Mouse (Mus musculus): ENCODE measurements around the gene H3f3b. TPM values are rescaled to one million over a fixed set of nuclear protein-coding genes. Genes with fewer than 3 reads are reported as not detected.
"Not testable (repeated sequence)": the region's sequence is repeated elsewhere in the genome, so short reads cannot be mapped to it uniquely, and the experiment has no call there.

The H3f3b gene
- total and polyA plus RNA-seq, 2 experiments from 2014 or later, result 936 to 2,422 TPM

DNA sequence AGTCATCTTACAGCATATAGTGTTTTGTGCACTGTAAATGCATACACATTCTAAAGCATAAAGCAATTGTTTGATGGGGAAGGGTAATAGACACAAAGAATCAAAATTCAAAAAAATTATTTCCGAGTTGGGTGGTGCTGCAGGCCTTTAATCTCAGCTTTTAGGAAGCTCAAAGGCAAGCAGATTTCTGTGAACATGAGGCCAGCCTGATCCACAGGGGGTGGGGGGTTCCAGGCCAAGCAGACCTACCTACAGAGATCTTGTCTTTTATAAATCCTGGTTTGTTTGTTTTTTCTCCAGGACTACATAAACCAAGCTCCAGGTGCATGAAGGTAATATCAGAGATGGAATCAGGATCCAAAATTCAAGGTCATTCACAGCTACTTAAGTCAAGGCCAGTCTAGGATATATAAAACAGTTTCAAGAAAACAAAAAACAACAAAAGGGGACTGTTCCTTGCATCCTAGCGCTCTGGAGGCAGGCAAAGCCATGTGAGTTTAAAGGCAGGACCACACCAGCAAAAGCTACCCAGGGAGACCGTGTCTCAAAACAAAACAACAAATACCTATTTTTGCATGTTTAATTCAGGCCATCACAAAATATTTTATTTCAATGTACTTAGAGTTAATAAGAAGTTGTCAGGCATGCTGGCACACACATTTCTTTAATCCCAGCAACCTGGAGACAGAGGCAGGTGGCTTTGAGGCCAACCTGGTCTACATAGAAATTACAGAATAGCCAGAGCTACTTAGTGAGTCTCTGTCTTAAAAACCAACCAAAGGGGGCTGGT lies 2.5 kb downstream of the H3f3b start:
- no peak for DNase-seq
- Histone ChIP-seq H3K36me3 (ENCODE audit: insufficient read depth) (peaks cover 19% of the 10 kb centered on the region), H3K9me3 (ENCODE audit: low read length) (no peaks in the 10 kb centered on the region), H3K27ac (ENCODE audit: low read depth, low read length) (peak overlapping the region; percentile 68), H3K4me2 (ENCODE audit: low read depth) (no peak overlapping the region), H3K4me3 (ENCODE audit: low read depth, low read length) (no peak overlapping the region), H3K9ac (no peak overlapping the region), H3K4me1 (ENCODE audit: insufficient read depth) (peaks cover 4% of the 10 kb centered on the region; the same call in 1 of the 2 replicates), H3K27me3 (ENCODE audit: insufficient read depth, low read length) (no peaks in the 10 kb centered on the region)
- WGBS, result 92% methylated on average over 3 of the region's 3 CpGs
- TF ChIP-seq CTCF (IDR thresholded peaks at IDR 0.05; ENCODE audit: low read depth), result no peak
- ATAC-seq, result no peak

DNA sequence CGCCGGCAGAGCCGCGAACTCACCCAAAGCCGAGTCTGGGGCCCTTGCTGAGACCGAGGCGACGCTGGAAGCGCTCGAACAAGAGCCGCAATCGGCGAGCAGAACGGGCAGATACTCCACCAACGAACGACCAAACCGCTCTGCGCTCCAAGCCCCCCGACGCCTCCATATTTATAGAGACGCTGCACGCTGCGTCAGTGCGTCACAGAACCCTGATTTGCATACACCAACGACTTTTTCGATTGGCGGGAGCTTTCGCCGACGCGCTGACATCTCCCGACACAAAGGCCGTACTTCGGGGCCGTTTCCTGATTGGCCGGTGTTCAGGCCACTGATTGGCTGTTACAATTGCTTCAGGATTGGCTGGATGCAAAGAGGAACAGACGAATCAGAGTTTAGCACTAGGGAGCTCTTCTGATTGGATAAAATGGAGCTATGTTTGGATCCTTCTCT lies 3.4 kb downstream of the H3f3b start:
- TF ChIP-seq CTCF (IDR thresholded peaks at IDR 0.05; ENCODE audit: low read depth), result no peak
- peak overlapping the region; percentile 100 for H3K9ac ChIP-seq
- peak; percentile 100 for DNase-seq
- H3K9me3 ChIP-seq (ENCODE audit: low read length), result no peaks in the 10 kb centered on the region
- ATAC-seq, result peak; percentile 95
- whole genome bisulfite sequencing, result under 1% methylated on average over 32 of the region's 37 CpGs
- H3K4me1 ChIP-seq (ENCODE audit: insufficient read depth), result peaks cover 4% of the 10 kb centered on the region; the same call in 1 of the 2 replicates
- H3K4me3 ChIP-seq (ENCODE audit: low read depth, low read length), result peak overlapping the region; percentile 88
- no peaks in the 10 kb centered on the region for H3K27me3 ChIP-seq (ENCODE audit: insufficient read depth, low read length)
- H3K36me3 ChIP-seq (ENCODE audit: insufficient read depth), result peaks cover 22% of the 10 kb centered on the region
- H3K4me2 ChIP-seq (ENCODE audit: low read depth), result no peak overlapping the region
- H3K27ac ChIP-seq (ENCODE audit: low read depth, low read length), result peak overlapping the region; percentile 97

DNA sequence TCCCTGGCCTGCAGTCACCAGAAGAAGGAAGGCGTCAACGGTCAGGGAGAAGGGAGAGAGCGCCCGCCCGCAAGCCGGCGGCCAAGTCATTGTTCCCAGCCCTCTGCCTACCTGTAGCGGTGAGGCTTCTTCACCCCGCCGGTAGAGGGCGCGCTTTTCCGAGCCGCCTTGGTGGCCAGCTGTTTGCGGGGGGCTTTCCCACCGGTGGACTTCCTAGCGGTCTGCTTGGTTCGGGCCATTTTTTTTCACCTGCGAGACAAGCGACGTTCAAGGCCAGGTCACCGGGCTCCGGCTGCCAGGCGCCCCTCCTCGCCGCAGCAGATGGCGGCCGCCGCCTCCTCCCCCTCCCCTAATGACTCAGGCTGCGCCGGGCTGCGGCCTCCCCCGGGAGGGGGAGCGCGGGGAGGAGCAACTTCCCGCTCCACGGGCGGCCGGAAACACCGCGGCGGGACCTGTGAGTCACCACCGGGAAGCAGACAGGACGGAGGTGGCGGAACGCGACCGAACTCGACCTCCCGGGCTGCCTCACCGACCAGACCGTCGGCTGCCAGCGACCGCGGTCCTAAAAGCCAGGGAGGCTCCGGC lies 3.9 kb downstream of the H3f3b start:
- H3K4me2 ChIP-seq (ENCODE audit: low read depth), result peak overlapping the region; percentile 77

DNA sequence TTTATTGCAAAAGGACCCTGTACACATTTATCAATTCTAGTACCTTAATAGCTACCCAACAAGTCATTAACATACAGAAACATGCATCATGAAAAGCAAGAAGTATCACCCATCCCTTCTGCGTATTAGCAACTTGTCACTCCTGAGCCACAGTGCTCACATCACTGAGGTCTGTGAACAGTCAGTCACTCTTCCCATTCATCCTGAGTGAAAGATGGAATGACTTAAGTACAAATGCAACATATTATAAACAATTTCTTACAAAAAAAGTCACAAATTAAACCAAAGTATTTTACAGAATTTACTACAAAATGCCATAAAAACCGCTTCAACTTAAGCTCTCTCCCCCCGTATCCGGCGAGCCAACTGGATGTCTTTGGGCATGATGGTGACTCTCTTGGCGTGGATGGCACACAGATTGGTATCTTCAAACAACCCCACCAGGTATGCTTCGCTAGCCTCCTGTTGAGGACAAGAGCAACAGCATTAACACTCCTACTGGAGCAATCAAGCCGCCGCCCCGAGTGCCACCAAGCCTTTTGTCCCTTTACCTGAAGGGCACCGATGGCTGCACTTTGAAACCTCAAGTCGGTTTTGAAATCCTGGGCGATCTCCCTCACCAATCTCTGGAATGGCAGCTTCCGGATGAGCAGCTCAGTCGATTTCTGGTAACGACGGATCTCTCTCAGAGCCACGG lies 4.5 kb downstream of the H3f3b start:
- not testable (repeated sequence) for ATAC-seq; H3K9me3 ChIP-seq (ENCODE audit: low read length); H3K27me3 ChIP-seq (ENCODE audit: insufficient read depth, low read length); DNase-seq; H3K4me1 ChIP-seq (ENCODE audit: insufficient read depth)
- Histone ChIP-seq H3K4me2 (ENCODE audit: low read depth) (peak overlapping the region; percentile 77), H3K4me3 (ENCODE audit: low read depth, low read length) (peak overlapping the region; percentile 88), H3K9ac (peak overlapping the region; percentile 100), H3K36me3 (ENCODE audit: insufficient read depth) (peaks cover 22% of the 10 kb centered on the region), H3K27ac (ENCODE audit: low read depth, low read length) (peak overlapping the region; percentile 97)
- WGBS, result 3% methylated on average over 18 of the region's 18 CpGs

More for the DNA sequence above, 3.9 kb downstream of the H3f3b start:
- Histone ChIP-seq H3K4me3 (ENCODE audit: low read depth, low read length) (peak overlapping the region; percentile 88), H3K9ac (peak overlapping the region; percentile 100), H3K4me1 (ENCODE audit: insufficient read depth) (peaks cover 4% of the 10 kb centered on the region; the same call in 1 of the 2 replicates), H3K36me3 (ENCODE audit: insufficient read depth) (peaks cover 22% of the 10 kb centered on the region), H3K9me3 (ENCODE audit: low read length) (no peaks in the 10 kb centered on the region), H3K27me3 (ENCODE audit: insufficient read depth, low read length) (no peaks in the 10 kb centered on the region), H3K27ac (ENCODE audit: low read depth, low read length) (peak overlapping the region; percentile 97)
- 1% methylated on average over 55 of the region's 57 CpGs for WGBS
- DNase-seq (no peak), ATAC-seq (peak; percentile 57)
- peak; percentile 74 for TF ChIP-seq CTCF (IDR thresholded peaks at IDR 0.05; ENCODE audit: low read depth)

DNA sequence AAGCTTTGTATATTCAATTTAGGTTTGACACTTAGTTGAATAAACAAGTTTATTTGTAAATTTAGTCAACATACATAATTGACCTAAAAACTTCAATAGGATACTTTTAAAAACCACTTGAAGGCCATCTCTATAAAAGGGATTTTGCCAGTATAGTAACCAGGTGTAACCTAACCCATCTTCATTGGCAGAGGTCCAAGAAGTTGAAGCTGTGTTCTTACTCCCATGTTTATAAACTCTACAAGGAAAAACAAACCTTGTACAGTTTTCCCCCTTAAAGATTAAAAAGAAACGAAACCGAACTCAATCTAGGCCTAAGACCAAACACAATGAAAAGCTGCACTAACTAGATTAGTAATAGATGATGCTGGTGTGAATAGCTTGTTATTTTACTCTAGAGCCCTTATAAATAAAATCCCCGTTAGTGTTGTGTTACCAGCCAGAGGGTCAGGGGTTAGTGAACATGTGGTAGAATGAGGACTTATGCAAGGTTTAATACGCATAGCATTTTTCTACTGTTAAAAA lies 5.4 kb downstream of the H3f3b start:
- Histone ChIP-seq H3K9me3 (ENCODE audit: low read length) (no peaks in the 10 kb centered on the region), H3K4me1 (ENCODE audit: insufficient read depth) (peaks cover 4% of the 10 kb centered on the region; the same call in 1 of the 2 replicates), H3K27me3 (ENCODE audit: insufficient read depth, low read length) (no peaks in the 10 kb centered on the region), H3K36me3 (ENCODE audit: insufficient read depth) (peaks cover 22% of the 10 kb centered on the region), H3K9ac (peak overlapping the region; percentile 25), H3K4me3 (ENCODE audit: low read depth, low read length) (peak overlapping the region; percentile 49), H3K27ac (ENCODE audit: low read depth, low read length) (no peak overlapping the region), H3K4me2 (ENCODE audit: low read depth) (peak overlapping the region; percentile 77)
- DNase-seq (peak; percentile 32), ATAC-seq (no peak)
- 46% methylated on average over 4 of the region's 4 CpGs for WGBS
- TF ChIP-seq CTCF (IDR thresholded peaks at IDR 0.05; ENCODE audit: low read depth), result no peak

DNA sequence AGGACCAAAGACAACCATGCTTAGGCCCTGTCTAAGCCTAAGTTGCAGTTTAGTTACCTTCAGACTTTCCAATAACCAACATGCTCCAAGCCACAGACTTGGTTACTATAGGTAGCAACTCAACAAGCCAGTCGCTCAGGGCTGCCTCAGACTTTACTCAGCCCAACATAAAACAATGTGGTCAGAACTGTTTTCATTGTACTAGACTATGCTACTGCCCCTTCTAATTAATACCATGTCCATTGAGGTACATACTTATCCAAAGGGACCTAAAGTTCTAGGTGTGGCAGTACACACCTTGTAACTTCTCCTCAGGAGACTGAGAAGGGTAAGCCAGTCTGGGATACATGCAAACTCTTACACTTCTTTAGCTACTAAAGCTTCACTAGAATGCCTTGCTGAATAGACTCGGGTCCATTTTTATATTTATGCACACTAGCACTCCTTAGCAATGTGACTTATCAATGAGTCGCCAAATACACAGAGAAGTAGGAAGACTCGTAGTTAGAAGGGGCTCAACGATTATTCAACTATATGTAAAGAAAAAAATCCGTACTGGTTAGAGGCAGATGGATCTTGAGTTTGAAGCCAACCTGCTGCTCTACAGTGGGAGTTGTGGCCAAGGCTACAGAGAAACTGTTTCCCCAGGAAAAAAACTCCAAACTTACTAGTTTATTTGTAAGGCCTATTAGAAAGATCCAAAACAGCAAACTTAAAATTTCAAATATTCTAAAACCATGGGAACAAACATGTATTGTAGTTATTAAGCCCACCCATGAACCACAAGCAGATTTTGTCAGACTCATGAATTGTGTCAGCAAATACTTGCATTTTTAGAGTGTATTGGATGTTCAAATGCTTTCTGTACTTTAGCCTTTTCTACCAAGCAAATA lies 6.2 kb downstream of the H3f3b start:
- Histone ChIP-seq H3K36me3 (ENCODE audit: insufficient read depth) (peaks cover 22% of the 10 kb centered on the region), H3K4me3 (ENCODE audit: low read depth, low read length) (peak overlapping the region; percentile 49), H3K9ac (peak overlapping the region; percentile 14; the same call in 1 of the 2 replicates), H3K4me2 (ENCODE audit: low read depth) (peak overlapping the region; percentile 77), H3K27ac (ENCODE audit: low read depth, low read length) (no peak overlapping the region), H3K9me3 (ENCODE audit: low read length) (no peaks in the 10 kb centered on the region), H3K27me3 (ENCODE audit: insufficient read depth, low read length) (no peaks in the 10 kb centered on the region), H3K4me1 (ENCODE audit: insufficient read depth) (peaks cover 4% of the 10 kb centered on the region; the same call in 1 of the 2 replicates)
- ATAC-seq, result no peak
- no peak for TF ChIP-seq CTCF (IDR thresholded peaks at IDR 0.05; ENCODE audit: low read depth)
- no peak for DNase-seq
- WGBS, result 71% methylated on average over 6 of the region's 6 CpGs
